Mouse (Mus musculus) limb, embryonic 11.5 days (tissue): Measurements from ENCODE around the gene Leo1. TPM values are rescaled to one million over a fixed set of nuclear protein-coding genes. Genes with fewer than 3 reads are reported as not detected.
"Not testable (repeated sequence)": the region's sequence is repeated elsewhere in the genome, so short reads cannot be mapped to it uniquely, and the experiment has no call there.

Experiments
- ATAC-seq: fragments of 200-750 bp; cut with Nextera tagmentation; 2 replicates; pipeline ENCODE4 v1.8.0; 2017; ENCODE audit warnings: low read depth; ENCODE audit not compliant: insufficient number of reproducible peaks, low FRiP score, low TSS enrichment
- DNase-seq: peaks from one replicate; pipeline ENCODE4 v3.0.0-alpha.2; 2015; ENCODE audit warnings: low spot score
- H3K27ac ChIP-seq: fragments of 300-500 bp; sonication (generic); replicated peaks from 2 replicates; pipeline ENCODE4 v1.5.1; 2014; ENCODE audit warnings: low read depth, mild to moderate bottlenecking, low read length
- H3K27me3 ChIP-seq: fragments of 300-500 bp; sonication (generic); 2 replicates; pipeline ENCODE4 v1.6.1; 2014; ENCODE audit warnings: mild to moderate bottlenecking, low read length, mixed read lengths; ENCODE audit not compliant: control insufficient read depth, insufficient read depth
- H3K36me3 ChIP-seq: fragments of 300-500 bp; sonication (generic); 2 replicates; pipeline ENCODE4 v1.6.1; 2014; ENCODE audit warnings: mild to moderate bottlenecking, low read length, moderate library complexity, mixed read lengths; ENCODE audit not compliant: control insufficient read depth, insufficient read depth
- H3K4me1 ChIP-seq: fragments of 300-500 bp; sonication (generic); 2 replicates; pipeline ENCODE4 v1.6.1; 2014; ENCODE audit warnings: low read length, mixed read lengths; ENCODE audit not compliant: control insufficient read depth, insufficient read depth
- H3K4me2 ChIP-seq: fragments of 300-500 bp; sonication (generic); 2 replicates; pipeline ENCODE4 v1.6.1; 2014; ENCODE audit warnings: low read depth, mild to moderate bottlenecking, moderate library complexity; ENCODE audit not compliant: severe bottlenecking
- H3K4me3 ChIP-seq: fragments of 300-500 bp; sonication (generic); 2 replicates; pipeline ENCODE4 v1.5.1; 2014; ENCODE audit warnings: low read depth, low read length
- H3K9ac ChIP-seq: fragments of 300-500 bp; sonication (generic); 2 replicates; pipeline ENCODE4 v1.6.1; 2014; ENCODE audit warnings: mild to moderate bottlenecking, low read length
- H3K9me3 ChIP-seq: fragments of 300-500 bp; sonication (generic); 2 replicates; pipeline ENCODE4 v1.6.1; 2016; ENCODE audit warnings: low read length; ENCODE audit not compliant: control insufficient read depth
- WGBS: fragments of 180-500 bp; shearing (Covaris S2); extraction: QIAGEN DNeasy Blood & Tissue Kit; methylation state at CpG from one replicate; pipeline ENCODE4 v1.1.7; 2014; 5-methylcytosine and 5-hydroxymethylcytosine counted together
- polyA plus RNA-seq: library from polyadenylated mRNA; unstranded; fragments of >200 nt; fragmentation: Nextera tagmentation; extraction: Ambion mirVana; gene quantifications from 2 replicates; pipeline ENCODE4 v1.2.1, GENCODE M21; 2014

Leo1 gene
- polyA plus RNA-seq, 1 experiment from 2014 or later = 53.0 TPM

- DNase-seq (no peak), ATAC-seq (no peak)
- Histone ChIP-seq H3K4me3 (no peak overlapping the region), H3K36me3 (peaks cover 21% of the 10 kb centered on the region), H3K9ac (no peak overlapping the region), H3K27ac (no peak overlapping the region), H3K4me2 (no peak overlapping the region), H3K27me3 (no peaks in the 10 kb centered on the region), H3K4me1 (peaks cover 8% of the 10 kb centered on the region), H3K9me3 (no peaks in the 10 kb centered on the region)
- 95% methylated on average over 15 of the region's 15 CpGs for WGBS
These were observed 3.7 kb downstream of the Leo1 start for GRCm38 (mm10) chr9:75444981-75445380.

GRCm38 (mm10) chr9:75446574-75446973 is 5.2 kb downstream of the Leo1 start:
- not testable (repeated sequence) for H3K4me2 ChIP-seq, H3K27me3 ChIP-seq, H3K4me1 ChIP-seq, DNase-seq, H3K9ac ChIP-seq, ATAC-seq, H3K27ac ChIP-seq, H3K9me3 ChIP-seq, H3K4me3 ChIP-seq
- 80% methylated on average over 10 of the region's 10 CpGs for WGBS
- peaks cover 21% of the 10 kb centered on the region for H3K36me3 ChIP-seq

DNA sequence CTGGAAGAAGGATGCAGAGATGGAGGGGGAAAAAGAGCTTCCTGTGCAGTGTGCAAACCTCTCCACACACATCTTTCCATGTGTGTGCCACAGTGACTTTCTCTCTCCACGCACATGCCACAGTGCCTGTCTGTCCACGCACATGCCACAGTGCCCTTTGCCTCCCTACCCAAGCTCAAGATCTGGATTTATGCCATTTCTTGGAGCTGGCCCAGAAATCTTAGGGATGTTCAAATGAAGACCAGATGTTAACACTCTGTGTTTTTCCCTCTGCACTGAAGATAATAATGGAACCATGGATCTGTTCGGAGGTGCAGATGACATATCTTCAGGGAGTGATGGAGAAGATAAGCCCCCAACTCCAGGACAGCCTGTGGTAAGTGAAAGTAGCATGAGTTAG is 6.7 kb downstream of the Leo1 start:
- no peak overlapping the region for H3K4me2 ChIP-seq
- peaks cover 28% of the 10 kb centered on the region for H3K36me3 ChIP-seq
- WGBS = 92% methylated on average over 3 of the region's 3 CpGs
- H3K27me3 ChIP-seq = no peaks in the 10 kb centered on the region
- no peaks in the 10 kb centered on the region for H3K4me1 ChIP-seq
- no peaks in the 10 kb centered on the region for H3K9me3 ChIP-seq
- DNase-seq = no peak
- ATAC-seq = no peak
- H3K27ac ChIP-seq = no peak overlapping the region
- H3K9ac ChIP-seq = no peak overlapping the region
- H3K4me3 ChIP-seq = no peak overlapping the region

- Histone ChIP-seq H3K36me3 (peaks cover 26% of the 10 kb centered on the region), H3K27ac (no peak overlapping the region), H3K9me3 (no peaks in the 10 kb centered on the region), H3K4me3 (no peak overlapping the region), H3K27me3 (no peaks in the 10 kb centered on the region), H3K4me2 (no peak overlapping the region), H3K4me1 (no peaks in the 10 kb centered on the region), H3K9ac (no peak overlapping the region)
- no peak for DNase-seq
- WGBS = 87% methylated on average over 2 of the region's 2 CpGs
- ATAC-seq = no peak
These were observed 12.7 kb downstream of the Leo1 start for GRCm38 (mm10) chr9:75453994-75454393.

- peaks cover 33% of the 10 kb centered on the region for H3K36me3 ChIP-seq
- ATAC-seq (no peak), DNase-seq (no peak)
- 82% methylated on average over 10 of the region's 10 CpGs for WGBS
- H3K4me2 ChIP-seq = no peak overlapping the region
- H3K9ac ChIP-seq = no peak overlapping the region
- H3K4me3 ChIP-seq = no peak overlapping the region
- H3K4me1 ChIP-seq = no peaks in the 10 kb centered on the region
- no peaks in the 10 kb centered on the region for H3K9me3 ChIP-seq
- H3K27ac ChIP-seq = no peak overlapping the region
- H3K27me3 ChIP-seq = no peaks in the 10 kb centered on the region
These were observed 14.4 kb downstream of the Leo1 start for GRCm38 (mm10) chr9:75455684-75456083.

- Histone ChIP-seq H3K36me3 (peaks cover 35% of the 10 kb centered on the region), H3K4me1 (no peaks in the 10 kb centered on the region), H3K4me2 (no peak overlapping the region), H3K27me3 (no peaks in the 10 kb centered on the region), H3K9me3 (no peaks in the 10 kb centered on the region), H3K4me3 (no peak overlapping the region), H3K9ac (no peak overlapping the region), H3K27ac (no peak overlapping the region)
- ATAC-seq (no peak), DNase-seq (no peak)
- WGBS = 89% methylated on average over 8 of the region's 8 CpGs
These were observed 21.8 kb downstream of the Leo1 start for GRCm38 (mm10) chr9:75463050-75463660.

- no peak for DNase-seq
These were observed 24.5 kb downstream of the Leo1 start for GRCm38 (mm10) chr9:75465856-75466255.

GRCm38 (mm10) chr9:75466641-75467040 is 25.3 kb downstream of the Leo1 start:
- 93% methylated on average over 4 of the region's 4 CpGs for WGBS
- Histone ChIP-seq H3K27me3 (no peaks in the 10 kb centered on the region), H3K4me3 (no peak overlapping the region), H3K9me3 (no peaks in the 10 kb centered on the region), H3K36me3 (peaks cover 18% of the 10 kb centered on the region; the same call in 1 of the 2 replicates), H3K27ac (no peak overlapping the region), H3K9ac (no peak overlapping the region), H3K4me2 (no peak overlapping the region), H3K4me1 (no peaks in the 10 kb centered on the region)
- DNase-seq (no peak), ATAC-seq (no peak)

More at GRCm38 (mm10) chr9:75465856-75466255, 24.5 kb downstream of the Leo1 start:
- H3K4me3 ChIP-seq = no peak overlapping the region
- H3K36me3 ChIP-seq = peaks cover 24% of the 10 kb centered on the region; the same call in 1 of the 2 replicates
- H3K27me3 ChIP-seq = no peaks in the 10 kb centered on the region
- H3K4me2 ChIP-seq = no peak overlapping the region
- no peak overlapping the region for H3K9ac ChIP-seq
- 93% methylated on average over 9 of the region's 9 CpGs for WGBS
- no peak for ATAC-seq
- H3K4me1 ChIP-seq = no peaks in the 10 kb centered on the region
- no peaks in the 10 kb centered on the region for H3K9me3 ChIP-seq
- no peak overlapping the region for H3K27ac ChIP-seq

GRCm38 (mm10) chr9:75467581-75467980 is 26.3 kb downstream of the Leo1 start:
- no peak for ATAC-seq
- Histone ChIP-seq H3K4me3 (no peak overlapping the region), H3K27ac (no peak overlapping the region), H3K9me3 (no peaks in the 10 kb centered on the region), H3K9ac (no peak overlapping the region), H3K4me1 (no peaks in the 10 kb centered on the region), H3K36me3 (peaks cover 17% of the 10 kb centered on the region; the same call in 1 of the 2 replicates), H3K27me3 (no peaks in the 10 kb centered on the region), H3K4me2 (no peak overlapping the region)
- DNase-seq = no peak
- 97% methylated on average over 3 of the region's 3 CpGs for WGBS
